Mouse (Mus musculus) stomach, embryonic 14.5 days (tissue): ENCODE data around the gene Pym1. TPM values are rescaled to one million over a fixed set of nuclear protein-coding genes. Genes with fewer than 3 reads are reported as not detected.
A peak's percentile ranks its signal among the peaks of the same experiment; 100 is the strongest.

ENCODE experiments used
- ATAC-seq: fragments of 200-750 bp; cut with Nextera tagmentation; 2 replicates; pipeline ENCODE4 v1.8.0; 2017; ENCODE audit warnings: low read depth, moderate TSS enrichment; ENCODE audit not compliant: insufficient number of reproducible peaks, insufficient read depth, low FRiP score
- H3K27ac ChIP-seq: fragments of 300-500 bp; sonication (generic); 2 replicates; pipeline ENCODE4 v1.5.1; 2014; ENCODE audit warnings: mild to moderate bottlenecking, low read length, moderate library complexity, mixed read lengths
- H3K27me3 ChIP-seq: fragments of 300-500 bp; sonication (generic); 2 replicates; pipeline ENCODE4 v1.6.1; 2014; ENCODE audit warnings: low read length, control low read depth, mixed read lengths; ENCODE audit not compliant: control insufficient read depth, insufficient read depth
- H3K36me3 ChIP-seq: fragments of 300-500 bp; sonication (generic); 2 replicates; pipeline ENCODE4 v1.6.1; 2014; ENCODE audit warnings: mild to moderate bottlenecking, control low read depth, low read length, moderate library complexity, mixed read lengths; ENCODE audit not compliant: control insufficient read depth, insufficient read depth
- H3K4me1 ChIP-seq: fragments of 300-500 bp; sonication (generic); 2 replicates; pipeline ENCODE4 v1.6.1; 2014; ENCODE audit warnings: low read length, control low read depth, mixed read lengths; ENCODE audit not compliant: control insufficient read depth, insufficient read depth
- H3K4me2 ChIP-seq: fragments of 300-500 bp; sonication (generic); replicated peaks from 2 replicates; pipeline ENCODE4 v1.6.1; 2014; ENCODE audit warnings: low read depth, low read length, control low read depth
- H3K4me3 ChIP-seq: fragments of 300-500 bp; sonication (generic); 2 replicates; pipeline ENCODE4 v1.5.1; 2014; ENCODE audit warnings: low read depth, low read length, control low read depth
- H3K9ac ChIP-seq: fragments of 300-500 bp; sonication (generic); replicated peaks from 2 replicates; pipeline ENCODE4 v1.6.1; 2014; ENCODE audit warnings: low read depth, mild to moderate bottlenecking, control low read depth, low read length, moderate library complexity, mixed read lengths
- H3K9me3 ChIP-seq: fragments of 300-500 bp; sonication (generic); 2 replicates; pipeline ENCODE4 v1.6.1; 2016; ENCODE audit warnings: low read depth, low read length, control low read depth; ENCODE audit not compliant: control insufficient read depth
- WGBS: fragments of 180-500 bp; shearing (Covaris S2); extraction: QIAGEN DNeasy Blood & Tissue Kit; methylation state at CpG from one replicate; pipeline ENCODE4 v1.1.7; 2014; 5-methylcytosine and 5-hydroxymethylcytosine counted together
- polyA plus RNA-seq: library from polyadenylated mRNA; unstranded; fragments of >200 nt; fragmentation: Nextera tagmentation; extraction: Ambion mirVana; gene quantifications from 2 replicates; pipeline ENCODE4 v1.2.1, GENCODE M21; 2014

Gene Pym1
- polyA plus RNA-seq, 1 experiment from 2014 or later, result 38.7 TPM

GRCm38 (mm10) chr10:128772895-128773294 lies 25.2 kb downstream of the Pym1 start:
- Histone ChIP-seq H3K36me3 (no peaks in the 10 kb centered on the region), H3K4me3 (no peak overlapping the region), H3K27ac (no peak overlapping the region), H3K4me2 (no peak overlapping the region), H3K27me3 (no peaks in the 10 kb centered on the region), H3K9me3 (no peaks in the 10 kb centered on the region), H3K4me1 (no peaks in the 10 kb centered on the region), H3K9ac (no peak overlapping the region)
- no peak for ATAC-seq
- 72% methylated on average over 2 of the region's 2 CpGs for WGBS

GRCm38 (mm10) chr10:128773685-128774084 lies 26.0 kb downstream of the Pym1 start:
- Histone ChIP-seq H3K4me2 (no peak overlapping the region), H3K36me3 (no peaks in the 10 kb centered on the region), H3K4me1 (peaks cover 5% of the 10 kb centered on the region; the same call in 1 of the 2 replicates), H3K4me3 (no peak overlapping the region), H3K27me3 (no peaks in the 10 kb centered on the region), H3K9ac (no peak overlapping the region), H3K9me3 (no peaks in the 10 kb centered on the region), H3K27ac (no peak overlapping the region)
- 28% methylated on average over 5 of the region's 5 CpGs for WGBS
- no peak for ATAC-seq

GRCm38 (mm10) chr10:128778441-128778840 lies 30.8 kb downstream of the Pym1 start:
- no peak for ATAC-seq
- Histone ChIP-seq H3K4me3 (no peak overlapping the region), H3K9ac (no peak overlapping the region), H3K4me1 (peaks cover 10% of the 10 kb centered on the region), H3K27ac (peak overlapping the region; percentile 62; the same call in 1 of the 2 replicates), H3K27me3 (no peaks in the 10 kb centered on the region), H3K9me3 (no peaks in the 10 kb centered on the region), H3K4me2 (no peak overlapping the region), H3K36me3 (no peaks in the 10 kb centered on the region)
- 92% methylated on average over 2 of the region's 2 CpGs for WGBS

- H3K36me3 ChIP-seq, result no peaks in the 10 kb centered on the region
- WGBS, result 25% methylated on average over 8 of the region's 8 CpGs
- ATAC-seq, result peak; percentile 91; the same call in 1 of the 2 replicates
- H3K27ac ChIP-seq, result peak overlapping the region; percentile 62; the same call in 1 of the 2 replicates
- H3K27me3 ChIP-seq, result no peaks in the 10 kb centered on the region
- no peak overlapping the region for H3K4me2 ChIP-seq
- H3K9ac ChIP-seq, result no peak overlapping the region
- H3K9me3 ChIP-seq, result no peaks in the 10 kb centered on the region; the same call in 1 of the 2 replicates
- no peak overlapping the region for H3K4me3 ChIP-seq
- H3K4me1 ChIP-seq, result peaks cover 10% of the 10 kb centered on the region
Observed at GRCm38 (mm10) chr10:128779011-128779795, 31.5 kb downstream of the Pym1 start.

- ATAC-seq, result no peak
- Histone ChIP-seq H3K4me2 (no peak overlapping the region), H3K9ac (no peak overlapping the region), H3K27me3 (no peaks in the 10 kb centered on the region), H3K4me1 (peaks cover 10% of the 10 kb centered on the region), H3K27ac (no peak overlapping the region), H3K36me3 (no peaks in the 10 kb centered on the region), H3K4me3 (no peak overlapping the region), H3K9me3 (no peaks in the 10 kb centered on the region; the same call in 1 of the 2 replicates)
- WGBS, result 100% methylated on average over 1 of the region's 1 CpGs
Observed at GRCm38 (mm10) chr10:128780200-128780599, 32.5 kb downstream of the Pym1 start.

- no peak within 1 kb of the TSS for H3K4me3 ChIP-seq
- H3K9me3 ChIP-seq, result no peaks in the 10 kb centered on the region
- no peaks in the 10 kb centered on the region for H3K4me1 ChIP-seq
- no peak for ATAC-seq
- no peaks in the 10 kb centered on the region for H3K36me3 ChIP-seq
- no peak within 1 kb of the TSS for H3K9ac ChIP-seq
- no peak within 1 kb of the TSS for H3K4me2 ChIP-seq
- no peak within 1 kb of the TSS for H3K27ac ChIP-seq
- H3K27me3 ChIP-seq, result no peaks in the 10 kb centered on the region
- whole genome bisulfite sequencing, result 61% methylated on average over 7 of the region's 7 CpGs
Observed at GRCm38 (mm10) chr10:128790398-128791124, 42.9 kb downstream of the Pym1 start, which contains the start of gene Mmp19. Gene Mmp19 (plus strand): TSS chr10:128790910.

GRCm38 (mm10) chr10:128792041-128792440 lies 44.4 kb downstream of the Pym1 start:
- Histone ChIP-seq H3K4me2 (no peak overlapping the region), H3K4me1 (no peaks in the 10 kb centered on the region), H3K4me3 (no peak overlapping the region), H3K27me3 (no peaks in the 10 kb centered on the region), H3K27ac (no peak overlapping the region), H3K36me3 (no peaks in the 10 kb centered on the region), H3K9me3 (no peaks in the 10 kb centered on the region), H3K9ac (no peak overlapping the region)
- no peak for ATAC-seq

GRCm38 (mm10) chr10:128793258-128793657 lies 45.6 kb downstream of the Pym1 start:
- Histone ChIP-seq H3K4me1 (no peaks in the 10 kb centered on the region), H3K9ac (no peak overlapping the region), H3K9me3 (no peaks in the 10 kb centered on the region), H3K27me3 (no peaks in the 10 kb centered on the region), H3K4me2 (no peak overlapping the region), H3K4me3 (no peak overlapping the region), H3K36me3 (no peaks in the 10 kb centered on the region), H3K27ac (no peak overlapping the region)
- WGBS, result 94% methylated on average over 1 of the region's 1 CpGs
- no peak for ATAC-seq
